Mouse (Mus musculus): Measurements from ENCODE around the gene Gadd45b. TPM values are rescaled to one million over a fixed set of nuclear protein-coding genes. Genes with fewer than 3 reads are reported as not detected.
A peak's percentile ranks its signal among the peaks of the same experiment; 100 is the strongest.

The Gadd45b gene
- 3.5 and 7.3 TPM in 2 replicates for total RNA-seq (2014; rRNA removed)
- 5.0 and 6.4 TPM in 2 replicates for polyA plus RNA-seq (2015; fragmentation: Nextera tagmentation; extraction: Ambion mirVana)

DNA sequence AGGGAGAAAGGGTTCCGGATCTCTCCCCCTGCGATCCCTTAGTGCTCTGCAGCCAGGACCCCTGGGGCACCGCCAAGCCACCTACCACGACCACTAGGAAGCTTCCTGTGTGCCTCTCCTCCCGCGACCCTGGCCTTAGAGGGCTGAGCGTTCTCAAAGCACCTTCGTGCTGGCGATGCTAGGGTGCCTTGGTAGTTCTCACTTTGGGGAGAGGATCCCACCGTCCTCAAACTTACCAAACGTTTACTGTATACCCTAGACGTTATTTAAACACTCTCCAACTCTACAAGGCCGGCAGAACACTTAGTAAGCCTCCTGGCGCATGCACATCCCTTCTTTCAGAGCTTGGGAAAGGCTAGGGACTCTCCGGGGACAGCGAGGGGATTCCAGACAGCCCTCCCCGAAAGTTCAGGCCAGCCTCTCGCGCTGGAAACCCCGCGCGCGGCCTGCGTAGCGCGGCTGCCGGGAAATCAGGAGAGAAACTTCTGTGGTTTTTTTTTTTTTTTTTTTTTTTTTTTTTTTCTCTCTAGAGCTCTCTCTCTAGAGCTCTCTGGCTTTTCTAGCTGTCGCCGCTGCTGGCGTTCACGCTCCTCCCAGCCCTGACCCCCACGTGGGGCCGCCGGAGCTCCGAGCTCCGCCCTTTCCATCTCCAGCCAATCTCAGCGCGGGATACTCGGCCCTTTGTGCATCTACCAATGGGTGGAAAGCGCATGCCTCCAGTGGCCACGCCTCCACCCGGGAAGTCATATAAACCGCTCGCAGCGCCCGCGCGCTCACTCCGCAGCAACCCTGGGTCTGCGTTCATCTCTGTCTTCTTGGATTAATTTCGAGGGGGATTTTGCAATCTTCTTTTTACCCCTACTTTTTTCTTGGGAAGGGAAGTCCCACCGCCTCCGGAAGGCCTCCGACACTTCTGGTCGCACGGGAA lies at the start of gene Gadd45b:
TSS of gene Gadd45b (plus strand) at position 775 of the 928 bp plus-strand sequence.
- peak; percentile 99 for DNase-seq (ENCODE audit: low spot score)
- WGBS: under 1% methylated on average over 56 of the region's 56 CpGs
- peak within 1 kb of the TSS; percentile 48 for H3K4me3 ChIP-seq (ENCODE audit: low read depth, low read length)

DNA sequence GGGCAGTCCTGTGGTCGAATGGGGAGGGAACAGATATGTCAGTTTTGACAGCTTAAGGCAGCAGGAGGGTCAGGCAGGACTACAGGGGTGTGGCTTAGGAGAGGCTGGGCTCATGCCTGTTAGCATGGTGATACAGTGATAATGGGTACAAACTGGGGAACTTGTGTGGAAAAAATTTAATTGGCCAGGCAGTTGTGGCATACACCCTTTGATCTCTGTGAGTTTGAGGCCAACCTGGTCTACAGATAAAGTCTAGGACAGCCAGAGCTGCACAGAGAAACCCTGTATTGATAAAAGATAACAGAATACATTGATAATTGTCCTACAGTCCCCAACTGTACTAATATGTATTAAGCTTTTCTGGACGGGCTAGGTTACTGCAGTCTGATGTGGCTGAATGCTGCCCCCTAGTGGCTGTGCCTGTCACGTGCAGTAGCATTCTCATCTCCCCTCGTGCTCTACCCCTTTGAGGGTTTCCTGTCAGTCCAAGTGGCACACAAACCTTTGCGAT lies 49.7 kb upstream of the Gadd45b start:
- H3K9ac ChIP-seq (replicated peaks; ENCODE audit: low read length, poor library complexity, severe bottlenecking): no peak overlapping the region
- DNase-seq (ENCODE audit: low spot score): peak; percentile 66
- ATAC-seq (ENCODE audit: low FRiP score): no peak
- no peaks in the 10 kb centered on the region for H3K27me3 ChIP-seq (ENCODE audit: insufficient read depth, low read length)
- no peak overlapping the region for H3K4me2 ChIP-seq (ENCODE audit: low read depth, low read length, poor library complexity, severe bottlenecking)
- WGBS: 23% methylated on average over 5 of the region's 5 CpGs
- no peaks in the 10 kb centered on the region for H3K9me3 ChIP-seq (ENCODE audit: low read length)
- H3K4me1 ChIP-seq (ENCODE audit: insufficient read depth, low read length): no peaks in the 10 kb centered on the region
- no peaks in the 10 kb centered on the region for H3K36me3 ChIP-seq (ENCODE audit: insufficient read depth, low read length)
- H3K4me3 ChIP-seq (ENCODE audit: low read depth, low read length): no peak overlapping the region
- no peak overlapping the region for H3K27ac ChIP-seq (ENCODE audit: low read depth, low read length)
- TF ChIP-seq CTCF (IDR thresholded peaks at IDR 0.05): peak; percentile 81

More for the DNA sequence above, at the start of gene Gadd45b:
- Histone ChIP-seq H3K4me2 (ENCODE audit: low read depth, low read length, poor library complexity, severe bottlenecking) (peak within 1 kb of the TSS; percentile 87), H3K4me1 (ENCODE audit: insufficient read depth, low read length) (peaks cover 11% of the 10 kb centered on the region; the same call in 1 of the 2 replicates), H3K9me3 (ENCODE audit: low read length) (no peaks in the 10 kb centered on the region), H3K36me3 (ENCODE audit: insufficient read depth, low read length) (no peaks in the 10 kb centered on the region), H3K27ac (ENCODE audit: low read depth, low read length) (peak within 1 kb of the TSS; percentile 44; the same call in 1 of the 2 replicates), H3K9ac (replicated peaks; ENCODE audit: low read length, poor library complexity, severe bottlenecking) (peak within 1 kb of the TSS; percentile 66), H3K27me3 (ENCODE audit: insufficient read depth, low read length) (peaks cover 31% of the 10 kb centered on the region)
- peak; percentile 92 for ATAC-seq (ENCODE audit: low FRiP score)
- no peak for TF ChIP-seq CTCF (IDR thresholded peaks at IDR 0.05)

DNA sequence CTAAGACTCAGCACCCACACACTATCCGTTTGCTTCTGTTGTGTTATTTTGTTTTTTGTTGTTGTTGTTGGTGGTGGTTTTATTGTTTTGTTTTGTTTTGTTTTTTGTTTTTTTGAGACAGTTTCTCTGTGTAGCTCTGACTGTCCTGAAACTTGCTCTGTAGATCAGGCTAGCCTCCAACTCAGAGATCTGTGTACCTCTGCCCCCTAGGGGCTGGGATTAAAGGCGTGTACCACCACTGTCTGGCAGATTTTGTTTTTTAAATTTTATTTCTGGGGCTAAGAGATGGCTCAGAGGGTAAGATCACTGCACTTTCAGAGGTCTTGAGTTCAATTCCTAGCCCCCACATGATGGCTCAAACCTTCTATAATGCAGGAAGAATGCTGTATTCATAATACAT lies 49.0 kb upstream of the Gadd45b start:
- Histone ChIP-seq H3K36me3 (ENCODE audit: insufficient read depth, low read length) (no peaks in the 10 kb centered on the region), H3K4me2 (ENCODE audit: low read depth, low read length, poor library complexity, severe bottlenecking) (no peak overlapping the region), H3K4me1 (ENCODE audit: insufficient read depth, low read length) (no peaks in the 10 kb centered on the region), H3K27me3 (ENCODE audit: insufficient read depth, low read length) (no peaks in the 10 kb centered on the region), H3K9ac (replicated peaks; ENCODE audit: low read length, poor library complexity, severe bottlenecking) (no peak overlapping the region), H3K9me3 (ENCODE audit: low read length) (no peaks in the 10 kb centered on the region), H3K4me3 (ENCODE audit: low read depth, low read length) (no peak overlapping the region), H3K27ac (ENCODE audit: low read depth, low read length) (no peak overlapping the region)
- ATAC-seq (ENCODE audit: low FRiP score) (no peak), DNase-seq (ENCODE audit: low spot score) (no peak)
- TF ChIP-seq CTCF (IDR thresholded peaks at IDR 0.05): no peak
- WGBS: 76% methylated on average over 2 of the region's 2 CpGs

DNA sequence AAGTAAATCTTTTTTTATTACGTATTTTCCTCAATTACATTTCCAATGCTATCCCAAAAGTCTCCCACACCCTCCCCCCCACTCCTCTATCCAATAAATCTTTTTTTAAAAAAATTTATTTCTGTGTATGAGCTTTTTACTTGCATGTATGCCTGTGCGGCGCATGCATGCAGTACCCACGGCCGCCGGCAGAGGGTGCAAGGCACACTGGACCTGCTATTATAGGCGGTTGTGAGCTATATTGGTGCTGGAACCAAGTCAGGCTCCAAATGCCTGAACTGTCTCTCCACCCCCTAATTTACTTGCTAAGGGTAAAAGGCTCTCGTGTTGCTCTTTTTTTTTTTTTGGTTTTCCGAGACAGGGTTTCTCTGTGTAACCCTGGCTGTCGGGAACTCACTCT lies 48.6 kb upstream of the Gadd45b start:
- no peak overlapping the region for H3K4me2 ChIP-seq (ENCODE audit: low read depth, low read length, poor library complexity, severe bottlenecking)
- no peaks in the 10 kb centered on the region for H3K4me1 ChIP-seq (ENCODE audit: insufficient read depth, low read length)
- peak; percentile 78 for TF ChIP-seq CTCF (IDR thresholded peaks at IDR 0.05)
- H3K9ac ChIP-seq (replicated peaks; ENCODE audit: low read length, poor library complexity, severe bottlenecking): no peak overlapping the region
- H3K36me3 ChIP-seq (ENCODE audit: insufficient read depth, low read length): no peaks in the 10 kb centered on the region
- no peak overlapping the region for H3K27ac ChIP-seq (ENCODE audit: low read depth, low read length)
- H3K4me3 ChIP-seq (ENCODE audit: low read depth, low read length): no peak overlapping the region
- ATAC-seq (ENCODE audit: low FRiP score) (no peak), DNase-seq (ENCODE audit: low spot score) (peak; percentile 47)
- no peaks in the 10 kb centered on the region for H3K9me3 ChIP-seq (ENCODE audit: low read length)
- WGBS: 26% methylated on average over 10 of the region's 10 CpGs
- no peaks in the 10 kb centered on the region for H3K27me3 ChIP-seq (ENCODE audit: insufficient read depth, low read length)

DNA sequence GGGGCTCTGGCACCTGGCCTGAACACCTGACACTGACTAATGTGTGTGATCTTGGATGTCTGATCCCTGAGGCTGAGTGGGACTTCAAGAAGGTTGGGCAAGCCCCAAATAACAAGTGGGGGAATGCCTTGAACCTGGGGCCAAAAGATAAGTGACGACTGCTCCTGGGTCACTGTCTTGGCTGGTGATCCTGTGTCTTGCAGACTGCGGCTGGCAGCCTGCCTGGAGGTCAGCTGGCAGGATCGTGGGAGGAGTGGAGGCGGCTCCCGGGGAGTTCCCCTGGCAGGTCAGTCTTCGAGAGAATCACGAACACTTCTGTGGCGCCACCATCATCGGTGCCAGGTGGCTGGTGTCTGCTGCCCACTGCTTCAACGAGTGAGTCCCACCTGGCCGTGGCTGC lies 42.7 kb upstream of the Gadd45b start:
- Histone ChIP-seq H3K27me3 (ENCODE audit: insufficient read depth, low read length) (no peaks in the 10 kb centered on the region), H3K27ac (ENCODE audit: low read depth, low read length) (no peak overlapping the region), H3K4me1 (ENCODE audit: insufficient read depth, low read length) (no peaks in the 10 kb centered on the region), H3K9me3 (ENCODE audit: low read length) (no peaks in the 10 kb centered on the region), H3K36me3 (ENCODE audit: insufficient read depth, low read length) (no peaks in the 10 kb centered on the region), H3K4me3 (ENCODE audit: low read depth, low read length) (no peak overlapping the region), H3K9ac (replicated peaks; ENCODE audit: low read length, poor library complexity, severe bottlenecking) (no peak overlapping the region), H3K4me2 (ENCODE audit: low read depth, low read length, poor library complexity, severe bottlenecking) (no peak overlapping the region)
- WGBS: 73% methylated on average over 11 of the region's 11 CpGs
- peak; percentile 12 for DNase-seq (ENCODE audit: low spot score)
- no peak for ATAC-seq (ENCODE audit: low FRiP score)
- no peak for TF ChIP-seq CTCF (IDR thresholded peaks at IDR 0.05)

DNA sequence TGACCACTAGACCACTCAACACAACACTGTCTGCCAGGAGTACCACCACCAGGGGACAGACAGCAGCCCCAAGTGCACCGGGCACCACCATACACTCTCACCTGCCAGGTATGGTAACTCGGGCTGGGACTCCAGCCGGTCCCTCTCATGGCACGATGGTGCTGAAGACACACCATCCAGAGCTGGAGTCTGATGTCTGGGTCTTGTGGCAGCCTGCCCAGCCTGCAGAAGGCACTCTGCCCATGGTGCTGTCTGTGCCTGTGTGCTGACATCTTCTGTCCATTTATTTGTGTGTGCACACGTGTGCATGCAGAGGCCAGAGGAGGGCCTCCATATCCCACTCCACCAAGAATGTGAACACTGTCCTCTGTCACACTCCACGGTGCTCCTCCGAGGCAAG lies 34.8 kb upstream of the Gadd45b start:
- ATAC-seq (ENCODE audit: low FRiP score) (no peak), DNase-seq (ENCODE audit: low spot score) (no peak)
- no peak overlapping the region for H3K27ac ChIP-seq (ENCODE audit: low read depth, low read length)
- H3K4me3 ChIP-seq (ENCODE audit: low read depth, low read length): no peak overlapping the region
- no peaks in the 10 kb centered on the region for H3K27me3 ChIP-seq (ENCODE audit: insufficient read depth, low read length)
- no peak for TF ChIP-seq CTCF (IDR thresholded peaks at IDR 0.05)
- WGBS: 89% methylated on average over 7 of the region's 7 CpGs
- no peak overlapping the region for H3K9ac ChIP-seq (replicated peaks; ENCODE audit: low read length, poor library complexity, severe bottlenecking)
- peaks cover 4% of the 10 kb centered on the region; the same call in 1 of the 2 replicates for H3K4me1 ChIP-seq (ENCODE audit: insufficient read depth, low read length)
- H3K9me3 ChIP-seq (ENCODE audit: low read length): no peaks in the 10 kb centered on the region
- peaks cover 9% of the 10 kb centered on the region; the same call in 1 of the 2 replicates for H3K36me3 ChIP-seq (ENCODE audit: insufficient read depth, low read length)
- no peak overlapping the region for H3K4me2 ChIP-seq (ENCODE audit: low read depth, low read length, poor library complexity, severe bottlenecking)

Data from midbrain, postnatal 0 days (tissue).